Mouse (Mus musculus): ENCODE measurements around the gene Plscr2. TPM values are rescaled to one million over a fixed set of nuclear protein-coding genes. Genes with fewer than 3 reads are reported as not detected.

Gene Plscr2
- total RNA-seq, 2 experiments from 2014 or later, result 21.5 to 24.8 TPM

- intact Hi-C loops (cut with DNase I), result no loop called here
Observed at GRCm38 (mm10) chr9:92334845-92335244, 59.4 kb downstream of the Plscr2 start.

DNA sequence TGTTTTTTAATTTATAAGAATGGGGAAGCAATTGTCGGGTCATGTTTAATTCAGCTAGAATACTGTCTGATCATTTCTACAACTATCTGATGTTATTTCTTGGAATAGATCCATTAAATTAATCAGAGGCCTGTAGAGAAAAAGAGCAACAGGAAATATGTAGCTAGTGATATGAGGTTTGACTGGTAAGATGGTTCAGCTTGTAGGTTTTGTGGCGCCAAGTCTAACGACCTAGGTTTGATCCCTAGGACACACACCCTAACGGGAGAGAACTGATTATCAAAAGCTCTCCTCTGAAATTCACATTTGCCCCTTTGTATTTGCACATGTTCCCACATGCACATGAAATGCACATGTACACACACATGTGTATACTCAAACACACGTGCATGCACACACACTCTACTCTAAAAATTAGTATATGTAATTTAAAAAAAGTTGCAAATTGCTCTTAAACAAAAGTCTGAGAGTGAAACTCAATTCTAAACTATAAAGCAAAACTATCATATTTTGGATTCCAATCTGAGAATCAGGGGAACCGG, 59.9 kb downstream of the Plscr2 start:
- intact Hi-C loops (cut with DNase I), result no loop called here
- no peak for DNase-seq

More at GRCm38 (mm10) chr9:92334845-92335244, 59.4 kb downstream of the Plscr2 start:
- DNase-seq, result no peak

GRCm38 (mm10) chr9:92337063-92337462, 61.7 kb downstream of the Plscr2 start:
- intact Hi-C loops (cut with DNase I), result no loop called here
- DNase-seq, result no peak

- intact Hi-C loops (cut with DNase I), result no loop called here
- DNase-seq, result peak; percentile 63 to 68
Observed at GRCm38 (mm10) chr9:92337661-92338060, 62.3 kb downstream of the Plscr2 start.

DNA sequence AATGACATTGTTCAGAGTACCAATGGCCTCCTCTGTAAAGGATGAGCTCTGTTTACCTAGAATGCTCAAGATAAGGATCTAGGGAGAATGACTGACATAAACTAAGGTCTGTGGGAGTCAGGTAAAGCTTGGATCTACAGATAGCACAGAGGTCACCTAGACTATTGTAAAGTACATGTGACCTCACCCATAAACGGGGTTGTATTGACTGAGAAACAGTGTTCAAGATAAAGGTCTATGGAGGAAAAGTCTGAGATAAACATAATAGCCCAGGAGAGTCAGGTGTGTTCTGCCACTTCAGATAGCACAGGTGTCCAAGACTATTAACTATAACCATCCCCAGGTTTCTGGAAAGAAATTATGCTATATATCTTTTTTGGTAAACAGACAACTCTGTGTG, 63.6 kb downstream of the Plscr2 start:
- intact Hi-C loops (cut with DNase I), result no loop called here
- no peak for DNase-seq

Small RNA genes lying within 50 kb of the gene (microRNA-seq; reads per million reads assigned to microRNA genes)
- gene Mir6386, result 0 reads per million in 2 experiments

Other genes with a start within 250 kb of the Plscr2 start
- not detected for gene Plscr5, start 82.7 kb upstream of the Plscr2 start, total RNA-seq (2021)
- gene Plscr1, start 25.9 kb upstream of the Plscr2 start, total RNA-seq (2021), result 10 to 100 TPM; 14.5 to 16.7 TPM
- not detected for gene 1700057G04Rik, start 33.8 kb downstream of the Plscr2 start, total RNA-seq (2021)
- 10 to 100 TPM; 13.8 to 15.9 TPM for gene Plscr4, start 181.8 kb downstream of the Plscr2 start, total RNA-seq (2021)

Measured in heart, postnatal 10 days (tissue).